Mouse (Mus musculus) E14TG2a.4 (cell line): ENCODE results near the gene Myh9.

Experiments
- CTCF ChIP-seq: conservative IDR thresholded peaks from 2 replicates; pipeline ENCODE4 v1.5.1; 2014; ENCODE audit warnings: low read length
- NANOG ChIP-seq: IDR thresholded peaks from 2 replicates; pipeline ENCODE4 v1.6.1; 2014; ENCODE audit warnings: borderline replicate concordance, low read length, mixed read lengths

DNA sequence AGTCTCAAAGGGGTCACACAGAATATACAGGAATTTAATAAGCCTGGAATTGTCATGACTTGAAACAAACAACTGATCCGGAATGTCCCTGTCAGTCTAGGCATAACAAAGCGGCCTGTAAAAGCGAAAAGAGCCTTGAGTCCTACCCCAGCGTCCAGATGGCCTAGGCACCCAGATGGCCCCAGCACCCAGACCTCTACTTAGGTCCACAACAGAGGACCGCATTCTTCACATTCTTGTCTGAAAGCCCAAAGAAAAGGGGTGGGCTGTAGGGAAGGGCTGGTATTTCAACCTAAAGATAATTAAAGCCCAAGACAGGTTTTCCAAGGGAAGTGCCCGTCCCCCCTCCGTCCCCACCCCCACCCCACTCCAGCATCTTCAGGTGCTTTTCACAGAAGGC is 14.6 kb downstream of the Myh9 start:
- TF ChIP-seq CTCF: no peak
- no peak for TF ChIP-seq NANOG
